Mouse (Mus musculus) left cerebral cortex, adult 8-10 months (tissue): Measurements from ENCODE around the gene Naa40. TPM values are rescaled to one million over a fixed set of nuclear protein-coding genes. Genes with fewer than 3 reads are reported as not detected.
A peak's percentile ranks its signal among the peaks of the same experiment; 100 is the strongest.

Source experiments
- DNase-seq, 2 experiments: peaks; one replicate each; pipeline ENCODE4 v3.0.0; 2022; ENCODE audit warnings: low spot score in 2 of 2
- total RNA-seq, 4 experiments: library from RNA; stranded (reverse); gene quantifications; 2 replicates each; pipeline ENCODE4 v1.2.4; 2022

Gene Naa40
- total RNA-seq, 4 experiments from 2014 or later: 30.6 to 39.2 (median 32.3) TPM

- peak; percentile 86 to 98 for DNase-seq
Observed at GRCm38 (mm10) chr19:7217162-7217925, 23.6 kb downstream of the Naa40 start, which contains the start of gene Cox8a. Gene Cox8a, minus strand, starts transcription at chr19:7217616.

- DNase-seq: no peak
Observed at GRCm38 (mm10) chr19:7214484-7214883, 26.5 kb downstream of the Naa40 start.

- DNase-seq: no peak
Observed at GRCm38 (mm10) chr19:7213010-7213409, 28.0 kb downstream of the Naa40 start.

- no peak for DNase-seq
Observed at GRCm38 (mm10) chr19:7212216-7212615, 28.8 kb downstream of the Naa40 start.

GRCm38 (mm10) chr19:7209907-7210646 lies 30.9 kb downstream of the Naa40 start:
- no peak for DNase-seq

GRCm38 (mm10) chr19:7205753-7206736 lies 34.9 kb downstream of the Naa40 start, which contains the start of gene Otub1:
Gene Otub1, minus strand, starts transcription at chr19:7206316.
- peak; percentile 89 to 91 for DNase-seq

GRCm38 (mm10) chr19:7205326-7205725 lies 35.7 kb downstream of the Naa40 start:
- no peak for DNase-seq

- no peak for DNase-seq
Observed at GRCm38 (mm10) chr19:7204898-7205297, 36.1 kb downstream of the Naa40 start.

GRCm38 (mm10) chr19:7200427-7200826 lies 40.6 kb downstream of the Naa40 start:
- no peak for DNase-seq

GRCm38 (mm10) chr19:7199089-7199488 lies 41.9 kb downstream of the Naa40 start:
- DNase-seq: no peak

- DNase-seq: no peak
Observed at GRCm38 (mm10) chr19:7197445-7197844, 43.5 kb downstream of the Naa40 start.

GRCm38 (mm10) chr19:7196741-7197270 lies 44.2 kb downstream of the Naa40 start:
- DNase-seq: no peak

GRCm38 (mm10) chr19:7195900-7196728 lies 44.9 kb downstream of the Naa40 start:
- DNase-seq: peak in 1 of 2 experiments; percentile 57

GRCm38 (mm10) chr19:7192561-7192967 lies 48.4 kb downstream of the Naa40 start:
- no peak for DNase-seq

GRCm38 (mm10) chr19:7191639-7192038 lies 49.3 kb downstream of the Naa40 start:
- DNase-seq: no peak

- no peak for DNase-seq
Observed at GRCm38 (mm10) chr19:7190986-7191385, 50.0 kb downstream of the Naa40 start.

- DNase-seq: no peak
Observed at GRCm38 (mm10) chr19:7189026-7189425, 52.0 kb downstream of the Naa40 start.

GRCm38 (mm10) chr19:7187157-7187556 lies 53.8 kb downstream of the Naa40 start:
- DNase-seq: no peak

GRCm38 (mm10) chr19:7185715-7186291 lies 55.2 kb downstream of the Naa40 start:
- no peak for DNase-seq

- DNase-seq: no peak
Observed at GRCm38 (mm10) chr19:7185059-7185458, 55.9 kb downstream of the Naa40 start.
